Mouse (Mus musculus) limb, embryonic 15.5 days (tissue): ENCODE data around the gene Actl7a. TPM values are rescaled to one million over a fixed set of nuclear protein-coding genes. Genes with fewer than 3 reads are reported as not detected.

Experiments used
- ATAC-seq: fragments of 200-750 bp; cut with Nextera tagmentation; 2 replicates; pipeline ENCODE4 v1.8.0; 2017; ENCODE audit warnings: low read depth, moderate TSS enrichment; ENCODE audit not compliant: insufficient number of reproducible peaks, low FRiP score, low TSS enrichment
- H3K27ac ChIP-seq: fragments of 300-500 bp; sonication (generic); 2 replicates; pipeline ENCODE4 v1.5.1; 2015; ENCODE audit warnings: moderate library complexity, mild to moderate bottlenecking, inconsistent platforms
- H3K27me3 ChIP-seq: fragments of 300-500 bp; sonication (generic); 2 replicates; pipeline ENCODE4 v1.6.1; 2015; ENCODE audit warnings: inconsistent platforms
- H3K36me3 ChIP-seq: fragments of 300-500 bp; sonication (generic); 2 replicates; pipeline ENCODE4 v1.6.1; 2015; ENCODE audit warnings: inconsistent platforms
- H3K4me1 ChIP-seq: fragments of 300-500 bp; sonication (generic); 2 replicates; pipeline ENCODE4 v1.6.1; 2015; ENCODE audit warnings: inconsistent platforms
- H3K4me2 ChIP-seq: fragments of 300-500 bp; sonication (generic); 2 replicates; pipeline ENCODE4 v1.6.1; 2015; ENCODE audit warnings: mild to moderate bottlenecking, inconsistent platforms
- H3K4me3 ChIP-seq: fragments of 300-500 bp; sonication (generic); 2 replicates; pipeline ENCODE4 v1.5.1; 2015; ENCODE audit warnings: mild to moderate bottlenecking, inconsistent platforms
- H3K9ac ChIP-seq: fragments of 300-500 bp; sonication (generic); 2 replicates; pipeline ENCODE4 v1.6.1; 2015; ENCODE audit warnings: inconsistent platforms
- H3K9me3 ChIP-seq: fragments of 300-500 bp; sonication (generic); 2 replicates; pipeline ENCODE4 v1.6.1; 2016; ENCODE audit warnings: inconsistent platforms
- WGBS: fragments of 180-500 bp; shearing (Covaris S2); methylation state at CpG from one replicate; pipeline ENCODE4 v1.1.7; 2015; 5-methylcytosine and 5-hydroxymethylcytosine counted together
- polyA plus RNA-seq: library from polyadenylated mRNA; unstranded; fragments of >200 nt; fragmentation: Nextera tagmentation; extraction: Ambion mirVana; gene quantifications from 2 replicates; pipeline ENCODE4 v1.2.1, GENCODE M21; 2015

The Actl7a gene
- polyA plus RNA-seq, 1 experiment from 2014 or later = not detected

DNA sequence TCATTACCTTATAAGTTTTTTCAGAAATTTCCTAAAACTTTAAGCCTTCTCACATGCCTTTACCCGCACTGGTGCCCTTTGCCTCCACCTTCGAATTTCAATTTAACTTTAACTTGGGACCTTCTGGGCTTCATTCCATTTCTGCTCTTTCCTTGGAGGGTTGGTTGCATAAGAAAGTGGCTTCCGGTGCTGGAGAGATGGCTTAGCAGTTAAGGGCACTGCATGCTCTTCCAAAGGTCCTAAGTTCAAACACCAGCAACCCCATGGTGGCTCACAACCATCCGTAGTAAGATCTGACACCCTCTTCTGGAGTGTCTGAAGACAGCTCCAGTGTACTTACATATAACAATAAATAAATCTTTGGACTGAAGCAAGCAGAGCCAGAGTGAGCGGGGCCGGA, 20.0 kb upstream of the Actl7a start:
- H3K27me3 ChIP-seq = no peaks in the 10 kb centered on the region
- ATAC-seq = no peak
- H3K36me3 ChIP-seq = no peaks in the 10 kb centered on the region
- peaks cover 8% of the 10 kb centered on the region; the same call in 1 of the 2 replicates for H3K4me1 ChIP-seq
- H3K4me3 ChIP-seq = no peak overlapping the region
- H3K9me3 ChIP-seq = no peaks in the 10 kb centered on the region
- H3K4me2 ChIP-seq = no peak overlapping the region
- 91% methylated on average over 6 of the region's 6 CpGs for WGBS
- H3K9ac ChIP-seq = no peak overlapping the region
- H3K27ac ChIP-seq = no peak overlapping the region

DNA sequence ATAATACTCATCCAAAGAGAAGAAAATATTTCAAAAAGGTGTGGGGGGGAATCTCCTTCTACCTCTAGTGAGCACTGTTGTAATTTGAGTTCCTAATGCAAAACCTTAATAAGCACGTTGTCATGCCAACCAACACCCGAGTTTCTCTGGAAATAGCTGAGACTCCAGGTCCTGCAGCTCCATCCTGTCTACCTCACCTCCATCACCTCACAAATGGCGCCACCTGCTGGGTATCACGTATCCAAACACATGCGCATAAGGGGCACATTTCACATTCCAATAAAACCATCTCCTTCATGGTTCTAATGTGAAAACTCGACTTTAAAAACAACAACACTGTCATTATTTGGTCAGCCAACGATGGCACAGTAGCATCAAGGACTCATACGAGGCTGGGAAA, 17.4 kb upstream of the Actl7a start:
- Histone ChIP-seq H3K9me3 (no peaks in the 10 kb centered on the region), H3K4me3 (no peak overlapping the region), H3K4me1 (no peaks in the 10 kb centered on the region), H3K4me2 (no peak overlapping the region), H3K9ac (no peak overlapping the region), H3K27ac (no peak overlapping the region), H3K27me3 (no peaks in the 10 kb centered on the region), H3K36me3 (no peaks in the 10 kb centered on the region)
- WGBS = 54% methylated on average over 8 of the region's 8 CpGs
- no peak for ATAC-seq

DNA sequence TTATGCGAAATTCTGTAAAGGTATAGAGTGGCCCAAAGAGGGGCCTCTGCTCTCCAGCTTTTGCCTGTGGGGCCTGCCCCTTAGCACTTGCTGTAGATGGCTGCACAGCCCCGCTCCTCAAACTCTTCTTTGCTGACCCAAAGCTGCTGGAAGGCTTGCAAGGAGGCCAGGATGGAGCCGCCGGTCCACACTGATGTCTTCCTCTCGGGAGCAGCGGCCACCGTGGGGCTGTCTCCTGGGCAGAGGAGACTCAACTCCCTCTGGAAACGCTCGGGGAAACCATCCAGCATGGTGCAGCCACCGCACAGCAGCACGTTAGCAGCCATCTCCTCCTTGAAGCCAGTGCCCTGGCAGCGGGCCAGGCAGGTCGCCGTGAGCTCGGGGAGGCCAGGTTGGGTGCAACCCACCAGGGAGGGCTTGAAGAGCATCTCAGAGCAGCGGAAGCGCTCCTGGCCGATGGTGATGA, 3.2 kb upstream of the Actl7a start, which contains the start of gene Gm26657:
TSS of gene Gm26657 (plus strand) at position 51 of the 466 bp plus-strand sequence.
- WGBS = 87% methylated on average over 18 of the region's 18 CpGs
- no peaks in the 10 kb centered on the region for H3K4me1 ChIP-seq
- H3K27me3 ChIP-seq = no peaks in the 10 kb centered on the region
- no peak within 1 kb of the TSS for H3K27ac ChIP-seq
- no peak for ATAC-seq
- no peak within 1 kb of the TSS for H3K9ac ChIP-seq
- no peak within 1 kb of the TSS for H3K4me2 ChIP-seq
- H3K36me3 ChIP-seq = peaks cover 13% of the 10 kb centered on the region; the same call in 1 of the 2 replicates
- H3K9me3 ChIP-seq = no peaks in the 10 kb centered on the region
- no peak within 1 kb of the TSS for H3K4me3 ChIP-seq

DNA sequence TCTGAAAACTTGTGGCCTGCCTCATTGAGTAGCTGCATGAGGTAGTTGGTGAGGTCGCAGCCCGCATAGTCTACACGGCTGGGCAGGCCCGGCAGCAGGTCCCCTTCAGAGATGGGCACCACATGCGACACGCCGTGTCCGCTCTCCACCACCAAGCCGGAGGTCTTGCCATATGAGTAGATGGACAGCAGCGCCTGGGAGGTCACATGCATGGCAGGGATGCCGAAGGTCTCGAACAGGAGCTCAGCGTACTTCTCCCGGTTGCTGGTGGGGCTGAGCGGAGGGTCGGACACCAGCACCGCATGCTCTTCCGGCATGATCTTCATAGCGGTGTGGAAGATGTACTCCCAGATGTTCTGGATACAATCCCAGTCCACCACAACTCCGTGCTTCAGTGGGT, 2.6 kb upstream of the Actl7a start:
- Histone ChIP-seq H3K27me3 (no peaks in the 10 kb centered on the region), H3K9me3 (no peaks in the 10 kb centered on the region), H3K4me1 (no peaks in the 10 kb centered on the region), H3K4me2 (no peak overlapping the region), H3K4me3 (no peak overlapping the region), H3K36me3 (peaks cover 17% of the 10 kb centered on the region; the same call in 1 of the 2 replicates), H3K9ac (no peak overlapping the region), H3K27ac (no peak overlapping the region)
- 94% methylated on average over 20 of the region's 20 CpGs for WGBS
- ATAC-seq = no peak

DNA sequence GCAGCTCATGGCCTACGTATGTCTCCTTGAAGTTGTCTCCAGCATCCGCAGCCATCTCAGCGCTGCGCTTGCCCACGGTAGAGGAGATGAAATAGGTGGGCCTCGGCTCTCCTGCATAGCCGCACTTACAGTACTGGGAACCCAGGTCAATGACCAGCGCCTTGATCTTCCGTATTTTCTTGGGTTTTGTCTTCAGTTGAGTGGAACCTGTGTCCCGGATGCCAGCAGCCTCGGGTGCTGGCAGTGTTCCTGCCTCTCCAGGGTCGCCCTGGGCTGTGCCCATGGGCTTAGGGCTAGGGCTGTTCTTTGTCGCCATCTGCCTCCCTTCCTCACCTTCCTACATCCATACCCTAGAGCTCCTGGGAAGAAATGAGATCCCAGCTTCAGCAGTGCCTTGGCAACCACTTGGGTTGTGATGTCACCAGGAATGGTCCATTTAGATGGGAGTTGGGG, 2.1 kb upstream of the Actl7a start, which contains the start of gene Actl7b:
TSS of gene Actl7b (minus strand) at position 403 of the 453 bp plus-strand sequence.
- Histone ChIP-seq H3K36me3 (peaks cover 22% of the 10 kb centered on the region; the same call in 1 of the 2 replicates), H3K4me1 (no peaks in the 10 kb centered on the region), H3K9ac (no peak within 1 kb of the TSS), H3K27me3 (no peaks in the 10 kb centered on the region), H3K4me2 (no peak within 1 kb of the TSS), H3K27ac (no peak within 1 kb of the TSS), H3K9me3 (no peaks in the 10 kb centered on the region), H3K4me3 (no peak within 1 kb of the TSS)
- 91% methylated on average over 13 of the region's 13 CpGs for WGBS
- ATAC-seq = no peak

DNA sequence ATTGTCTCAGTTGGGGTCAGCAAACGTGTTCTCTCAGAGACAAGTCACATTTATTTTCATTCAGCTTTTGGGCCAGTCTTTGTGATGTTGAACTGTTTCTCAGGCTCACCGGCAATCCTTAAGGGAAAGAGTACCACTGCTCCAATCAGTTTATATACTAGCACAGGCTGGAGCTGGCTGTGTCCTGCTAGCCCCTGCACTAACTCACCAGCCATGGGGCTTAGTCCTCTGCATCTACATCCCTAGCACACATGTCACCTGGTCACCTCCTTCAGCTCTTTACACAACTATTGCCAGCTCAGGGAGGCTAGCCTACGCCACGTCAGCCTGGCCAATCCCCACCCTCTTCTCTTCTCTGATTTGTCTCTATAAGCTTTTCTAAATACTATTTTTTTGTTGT, 515 bp upstream of the Actl7a start:
- Histone ChIP-seq H3K4me1 (no peaks in the 10 kb centered on the region), H3K27me3 (no peaks in the 10 kb centered on the region), H3K36me3 (peaks cover 37% of the 10 kb centered on the region), H3K27ac (no peak overlapping the region), H3K9me3 (no peaks in the 10 kb centered on the region), H3K9ac (no peak overlapping the region), H3K4me2 (no peak overlapping the region), H3K4me3 (no peak overlapping the region)
- WGBS = 80% methylated on average over 4 of the region's 4 CpGs
- no peak for ATAC-seq

DNA sequence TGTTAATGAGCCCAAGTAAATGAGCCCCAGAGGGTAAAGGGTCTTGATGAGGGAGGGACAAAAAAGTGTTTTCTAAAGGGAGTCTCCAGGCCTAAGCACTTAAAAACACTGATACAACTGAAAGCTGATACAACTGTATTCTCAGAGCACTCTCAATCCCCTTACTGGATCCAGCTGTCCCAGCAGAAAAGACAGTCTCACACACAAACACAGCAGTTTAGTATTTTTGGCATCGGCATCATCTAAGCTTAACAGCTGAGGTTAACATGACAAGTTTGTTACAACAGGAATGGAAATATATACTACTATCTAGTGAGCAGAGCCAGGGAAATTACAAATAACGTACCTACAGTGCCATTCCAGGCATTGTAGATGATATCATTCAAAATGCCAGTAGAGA, 3.1 kb downstream of the Actl7a start:
- no peak for ATAC-seq
- H3K4me3 ChIP-seq = no peak overlapping the region
- H3K27me3 ChIP-seq = no peaks in the 10 kb centered on the region
- H3K9me3 ChIP-seq = no peaks in the 10 kb centered on the region
- H3K36me3 ChIP-seq = peaks cover 68% of the 10 kb centered on the region
- WGBS = 86% methylated on average over 2 of the region's 2 CpGs
- H3K9ac ChIP-seq = no peak overlapping the region
- H3K27ac ChIP-seq = no peak overlapping the region
- no peak overlapping the region for H3K4me2 ChIP-seq
- no peaks in the 10 kb centered on the region for H3K4me1 ChIP-seq

DNA sequence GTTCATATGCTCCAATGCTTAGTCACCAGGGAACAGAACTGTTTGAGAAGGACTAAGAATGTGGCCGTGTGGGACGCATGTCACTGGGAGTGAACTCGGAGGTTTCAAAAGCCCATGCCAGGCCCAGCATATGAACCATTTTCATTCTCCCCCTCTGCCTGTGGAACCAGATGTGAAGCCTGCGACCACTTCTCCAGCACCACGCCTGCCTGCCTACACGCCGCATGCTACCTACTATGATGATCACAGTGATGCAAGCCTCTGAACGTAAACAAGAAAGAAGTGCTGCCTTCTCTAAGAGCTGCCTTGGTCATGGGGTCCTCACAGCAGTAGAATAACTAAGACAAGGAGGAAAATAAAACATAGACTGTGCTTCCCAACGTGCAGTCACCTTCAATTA, 4.2 kb downstream of the Actl7a start:
- no peaks in the 10 kb centered on the region for H3K27me3 ChIP-seq
- ATAC-seq = no peak
- no peak overlapping the region for H3K27ac ChIP-seq
- no peak overlapping the region for H3K4me2 ChIP-seq
- H3K9ac ChIP-seq = no peak overlapping the region
- H3K4me1 ChIP-seq = no peaks in the 10 kb centered on the region
- peaks cover 77% of the 10 kb centered on the region for H3K36me3 ChIP-seq
- WGBS = 94% methylated on average over 9 of the region's 9 CpGs
- H3K4me3 ChIP-seq = no peak overlapping the region
- H3K9me3 ChIP-seq = no peaks in the 10 kb centered on the region

DNA sequence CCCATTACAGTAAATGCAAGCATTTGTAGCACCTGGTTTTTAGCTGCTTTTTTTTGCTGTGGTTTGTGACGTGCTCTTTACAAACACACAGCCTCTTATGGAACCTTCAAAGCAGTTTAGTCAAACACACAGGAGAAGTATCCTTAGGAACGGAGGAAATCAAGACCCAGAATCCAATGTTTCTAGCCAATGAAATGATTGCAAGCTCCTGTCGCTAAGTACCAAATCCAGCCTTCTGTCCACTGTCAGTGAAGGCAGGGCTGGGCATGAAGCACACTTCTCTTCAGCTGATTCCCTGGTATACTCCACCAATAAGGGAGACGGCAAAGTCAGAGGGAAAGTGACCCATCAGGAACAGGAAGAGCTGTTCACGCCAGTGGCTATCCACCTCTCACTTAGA, 12.8 kb downstream of the Actl7a start:
- Histone ChIP-seq H3K4me2 (no peak overlapping the region), H3K4me1 (no peaks in the 10 kb centered on the region), H3K4me3 (no peak overlapping the region), H3K27ac (no peak overlapping the region), H3K27me3 (no peaks in the 10 kb centered on the region), H3K36me3 (peaks cover 90% of the 10 kb centered on the region), H3K9ac (no peak overlapping the region), H3K9me3 (no peaks in the 10 kb centered on the region)
- ATAC-seq = no peak
- 95% methylated on average over 5 of the region's 5 CpGs for WGBS

DNA sequence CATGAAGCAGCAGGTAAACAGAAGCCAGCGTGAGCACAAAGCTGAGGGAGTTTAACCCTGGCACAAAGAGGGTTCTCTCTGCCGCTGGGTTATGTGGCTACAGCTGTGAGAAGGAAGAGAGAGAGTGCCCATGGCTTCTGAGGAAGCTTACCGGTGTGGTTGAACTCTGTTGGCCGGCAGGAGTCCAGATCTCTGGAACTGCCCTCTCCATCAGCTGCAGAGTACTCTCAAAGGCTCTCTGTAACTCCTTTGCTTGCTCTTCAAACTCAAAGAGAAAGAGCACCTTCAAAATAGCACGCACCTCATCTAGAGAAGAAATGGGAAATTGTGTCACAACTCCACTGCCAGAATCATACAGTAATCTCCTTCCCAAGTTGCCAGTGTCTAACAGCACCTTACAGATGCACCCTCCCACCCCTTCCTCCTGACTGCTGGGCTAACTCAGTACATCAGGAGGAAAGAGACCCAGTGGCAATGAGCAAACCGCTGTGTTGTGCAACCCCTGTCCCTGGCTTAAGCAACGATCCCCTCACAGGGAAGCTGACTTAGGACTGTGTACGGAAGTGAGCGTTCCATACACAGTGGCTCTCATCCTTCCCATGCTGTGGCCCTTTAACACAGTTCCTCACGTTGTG, 13.9 kb downstream of the Actl7a start:
- Histone ChIP-seq H3K9ac (no peak overlapping the region), H3K27ac (no peak overlapping the region), H3K4me3 (no peak overlapping the region), H3K4me2 (no peak overlapping the region), H3K27me3 (no peaks in the 10 kb centered on the region), H3K9me3 (no peaks in the 10 kb centered on the region), H3K36me3 (peaks cover 90% of the 10 kb centered on the region), H3K4me1 (no peaks in the 10 kb centered on the region)
- WGBS = 93% methylated on average over 10 of the region's 10 CpGs
- ATAC-seq = no peak

DNA sequence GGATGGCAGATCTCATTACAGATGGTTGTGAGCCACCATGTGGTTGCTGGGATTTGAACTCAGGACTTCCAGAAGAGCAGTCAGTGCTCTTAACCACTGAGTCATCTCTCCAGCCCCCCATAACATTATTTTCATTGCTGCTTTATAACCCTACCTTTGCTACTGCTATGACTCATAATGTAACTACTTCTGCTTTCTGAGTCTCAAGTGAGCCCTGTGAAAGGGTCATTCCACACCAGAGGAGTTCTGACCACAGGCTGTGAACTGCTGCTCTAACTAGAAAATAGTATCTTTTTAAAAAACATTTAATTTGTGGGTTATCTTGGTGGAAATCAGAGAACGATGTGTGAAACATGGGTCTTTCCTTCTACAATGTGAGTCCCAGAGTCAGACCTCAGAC, 14.5 kb downstream of the Actl7a start:
- Histone ChIP-seq H3K4me2 (no peak overlapping the region), H3K27me3 (no peaks in the 10 kb centered on the region), H3K36me3 (peaks cover 95% of the 10 kb centered on the region), H3K27ac (no peak overlapping the region), H3K4me1 (no peaks in the 10 kb centered on the region), H3K9me3 (no peaks in the 10 kb centered on the region), H3K9ac (no peak overlapping the region), H3K4me3 (no peak overlapping the region)
- no peak for ATAC-seq
- 92% methylated on average over 1 of the region's 1 CpGs for WGBS

DNA sequence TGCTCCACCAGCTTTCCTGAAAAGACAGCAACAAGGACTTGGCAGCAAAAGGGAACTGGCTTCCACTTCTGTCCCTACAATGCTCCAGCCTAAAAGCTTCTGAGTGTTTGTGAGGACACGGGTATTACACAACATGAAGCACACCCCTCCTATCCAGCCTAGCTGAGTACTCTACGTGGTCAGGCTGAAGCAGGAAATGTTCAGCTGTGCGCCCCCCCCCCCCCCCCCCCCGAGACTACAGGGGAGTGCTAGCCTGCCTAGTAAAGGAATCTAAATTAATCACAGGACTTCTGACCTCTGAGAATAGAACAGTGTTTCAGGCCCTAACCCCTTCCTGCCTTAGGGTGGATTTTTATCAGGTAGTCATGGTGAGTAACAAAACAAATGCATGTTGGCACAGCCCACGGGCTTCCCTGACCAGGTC, 24.7 kb downstream of the Actl7a start:
- WGBS = 75% methylated on average over 5 of the region's 5 CpGs
- Histone ChIP-seq H3K27ac (no peak overlapping the region), H3K4me2 (no peak overlapping the region), H3K4me1 (no peaks in the 10 kb centered on the region), H3K27me3 (no peaks in the 10 kb centered on the region), H3K4me3 (no peak overlapping the region), H3K9me3 (no peaks in the 10 kb centered on the region), H3K9ac (no peak overlapping the region), H3K36me3 (peaks cover 88% of the 10 kb centered on the region)
- no peak for ATAC-seq
